Mouse (Mus musculus): ENCODE measurements at regions not wholly inside any gene's neighbourhood (a gene's known extent, or its start where the extent isn't known, plus 50 kb on each side); places are given as distances from the start of the nearest gene placed in this dataset.

DNA sequence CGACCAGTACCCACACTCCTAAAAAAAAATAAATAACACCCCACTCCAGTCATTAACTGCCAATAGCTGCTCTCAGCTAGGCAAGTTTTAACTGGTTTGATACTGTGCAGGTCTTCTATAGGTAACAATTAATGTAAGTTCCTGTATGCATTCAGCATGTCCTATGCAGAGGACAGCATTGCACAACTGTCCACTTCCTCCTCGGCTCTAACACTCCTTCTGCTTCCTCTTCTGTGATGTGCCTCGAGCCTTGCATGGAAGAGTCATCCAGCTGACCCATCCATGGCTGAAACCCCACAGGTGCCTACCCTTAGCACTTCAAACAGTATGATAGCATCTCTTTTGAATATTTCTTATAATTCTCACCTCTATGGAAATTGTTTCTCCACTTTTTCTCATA, 449.4 kb upstream of the Rag2 start:
- no peak for DNase-seq (ENCODE audit: low read depth, low spot score)

DNA sequence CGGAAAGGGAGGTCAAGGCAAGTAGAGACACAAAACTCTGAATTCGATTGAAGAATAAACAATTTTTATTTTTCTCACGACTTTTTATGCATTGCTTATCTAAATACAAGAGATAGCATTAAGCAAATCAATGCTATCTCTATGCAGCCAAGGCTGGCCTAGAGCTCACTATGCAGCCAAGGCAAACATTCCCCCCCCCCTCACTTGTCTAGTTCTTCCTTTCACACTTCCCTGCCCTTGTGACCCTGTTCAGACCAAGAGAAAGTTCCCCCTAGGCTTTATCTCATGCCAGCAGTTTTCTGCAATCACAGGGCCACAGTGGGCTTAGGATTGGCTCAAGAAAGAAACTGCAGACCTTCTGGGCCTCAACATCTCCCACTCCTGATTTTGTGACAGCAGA, 417.9 kb upstream of the Rag2 start:
- no peak for DNase-seq (ENCODE audit: low read depth, low spot score)

DNA sequence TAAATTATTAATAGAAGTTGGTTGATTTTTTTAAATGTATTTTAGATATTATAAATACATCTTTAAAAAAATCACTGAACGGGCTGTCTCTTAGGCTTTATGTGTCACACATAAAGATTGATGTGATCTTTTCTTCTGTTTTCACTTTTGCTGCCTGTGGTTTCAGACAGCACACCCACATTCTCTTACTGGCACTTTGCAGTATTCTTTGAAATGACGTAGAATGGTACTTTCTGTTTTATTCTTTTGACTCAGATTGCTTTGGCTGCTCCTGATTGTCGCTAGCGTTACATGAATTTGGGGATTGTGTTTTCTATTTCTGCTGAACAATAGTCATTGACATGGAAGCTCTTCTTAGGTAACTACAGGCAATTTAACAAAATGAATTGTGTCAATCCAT, 415.4 kb upstream of the Rag2 start:
- DNase-seq (ENCODE audit: low read depth, low spot score), result peak; percentile 1

DNA sequence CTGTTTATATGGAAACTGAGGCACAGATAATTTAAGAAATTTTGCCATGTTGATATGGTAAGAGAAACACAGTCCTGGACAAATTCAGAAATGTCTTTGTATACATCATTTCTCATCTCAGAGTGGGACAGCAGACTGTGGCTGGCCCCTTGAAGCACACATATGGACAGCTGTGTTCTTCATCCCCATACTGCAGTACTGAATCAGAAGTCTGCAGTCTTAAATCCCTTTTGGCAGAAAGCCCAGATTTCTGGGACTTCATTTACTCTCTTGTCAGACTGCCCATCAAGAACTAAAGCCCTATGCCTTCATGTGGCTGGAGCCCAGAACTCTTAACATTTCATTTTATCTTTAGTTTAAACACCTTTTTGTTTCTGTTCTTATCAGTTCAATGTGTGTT, 403.8 kb upstream of the Rag2 start:
- DNase-seq (ENCODE audit: low read depth, low spot score), result no peak

DNA sequence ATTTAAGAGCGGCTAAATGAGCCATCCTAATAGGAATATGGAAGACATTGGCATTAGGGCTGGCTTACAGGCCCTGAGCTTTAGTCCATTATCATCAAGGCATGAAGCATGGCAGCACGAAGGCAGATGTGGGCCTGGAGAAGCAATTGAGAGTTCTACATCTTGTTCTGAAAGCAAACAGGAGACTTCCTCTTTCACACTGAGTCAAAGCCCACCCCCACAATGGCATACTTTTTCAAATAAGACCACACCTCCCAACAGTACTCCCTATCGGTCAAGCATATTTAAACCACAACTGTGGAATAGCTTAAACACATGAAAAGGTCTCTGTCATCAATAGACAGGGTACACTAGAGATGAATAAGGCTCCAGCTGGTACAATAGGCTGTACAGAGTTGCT, 381.5 kb upstream of the Rag2 start:
- DNase-seq (ENCODE audit: low read depth, low spot score), result no peak

DNA sequence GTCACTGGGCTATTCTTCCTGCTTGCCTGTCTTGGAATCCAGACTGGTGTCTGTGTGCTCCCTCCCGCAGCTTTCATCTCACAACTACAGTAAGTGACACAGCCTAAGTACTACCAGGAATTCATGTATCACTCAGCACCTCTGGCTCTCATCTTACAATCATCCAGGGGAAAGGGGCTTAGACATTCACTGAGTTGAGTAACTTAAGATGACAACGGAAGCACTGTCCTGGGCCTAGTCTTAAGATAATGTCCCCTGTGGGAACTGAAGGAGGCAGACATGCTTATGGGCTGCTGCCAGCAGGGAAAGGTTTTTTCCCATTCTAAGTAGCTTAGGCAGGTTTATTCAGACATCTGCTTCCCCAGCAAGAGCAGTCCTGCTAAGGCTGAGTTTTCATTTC, 377.4 kb upstream of the Rag2 start:
- no peak for DNase-seq (ENCODE audit: low read depth, low spot score)

DNA sequence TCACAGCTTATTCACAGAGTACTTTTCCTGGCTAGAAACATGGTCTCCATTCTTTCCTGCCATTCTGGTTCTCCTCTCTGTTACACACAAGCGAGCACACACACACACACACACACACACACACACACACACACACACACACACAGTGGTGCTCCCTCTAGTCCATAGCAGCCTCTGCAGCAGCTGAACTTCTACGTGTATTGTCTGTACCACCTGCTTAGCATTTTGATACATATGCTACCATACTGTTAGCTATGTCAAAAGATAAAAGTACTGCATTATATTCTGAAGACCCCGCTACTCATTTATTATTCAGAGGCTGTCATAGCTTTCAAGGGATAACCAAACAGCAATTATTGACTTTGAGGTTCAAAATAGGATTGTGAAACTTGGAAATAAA, 372.3 kb upstream of the Rag2 start:
- DNase-seq (ENCODE audit: low read depth, low spot score), result no peak

DNA sequence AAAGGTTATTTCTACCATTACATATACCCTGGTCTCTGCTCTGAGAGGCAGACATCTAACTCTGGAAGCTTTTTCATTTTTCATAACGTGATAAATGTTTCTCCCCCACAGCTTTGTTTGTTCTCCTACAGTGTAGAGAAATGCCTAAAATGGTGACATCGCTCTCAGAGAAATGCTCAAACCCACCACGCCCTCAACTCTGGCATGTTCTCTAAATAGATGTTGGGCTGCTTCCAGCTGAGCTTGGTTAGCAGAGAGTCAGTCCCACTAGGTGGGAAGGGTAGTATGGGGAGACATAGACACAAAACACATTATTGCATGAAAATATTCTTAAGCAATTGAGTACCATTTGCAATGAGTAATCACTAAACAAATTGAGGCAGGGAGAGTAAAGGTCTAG, 368.1 kb upstream of the Rag2 start:
- DNase-seq (ENCODE audit: low read depth, low spot score), result no peak

DNA sequence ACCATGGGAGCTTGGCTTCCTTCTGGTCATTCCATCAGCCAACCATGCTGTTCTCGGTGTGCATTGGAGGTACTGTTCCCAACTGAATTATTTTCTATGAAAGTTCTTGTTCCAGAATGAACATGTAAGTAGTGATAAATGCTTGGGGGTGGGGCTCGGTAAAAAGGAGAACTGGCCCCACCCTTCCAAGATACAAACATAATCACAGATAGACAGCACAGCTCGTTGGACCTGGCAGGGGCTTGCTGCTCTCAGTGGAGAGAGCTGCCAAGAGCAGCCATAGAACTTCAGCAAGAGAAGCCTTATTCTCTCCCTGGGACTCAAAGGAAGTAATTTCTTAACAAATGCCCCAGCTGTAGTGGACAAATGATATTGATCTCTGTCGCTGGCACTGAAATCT, 360.6 kb upstream of the Rag2 start:
- DNase-seq (ENCODE audit: low read depth, low spot score), result no peak

DNA sequence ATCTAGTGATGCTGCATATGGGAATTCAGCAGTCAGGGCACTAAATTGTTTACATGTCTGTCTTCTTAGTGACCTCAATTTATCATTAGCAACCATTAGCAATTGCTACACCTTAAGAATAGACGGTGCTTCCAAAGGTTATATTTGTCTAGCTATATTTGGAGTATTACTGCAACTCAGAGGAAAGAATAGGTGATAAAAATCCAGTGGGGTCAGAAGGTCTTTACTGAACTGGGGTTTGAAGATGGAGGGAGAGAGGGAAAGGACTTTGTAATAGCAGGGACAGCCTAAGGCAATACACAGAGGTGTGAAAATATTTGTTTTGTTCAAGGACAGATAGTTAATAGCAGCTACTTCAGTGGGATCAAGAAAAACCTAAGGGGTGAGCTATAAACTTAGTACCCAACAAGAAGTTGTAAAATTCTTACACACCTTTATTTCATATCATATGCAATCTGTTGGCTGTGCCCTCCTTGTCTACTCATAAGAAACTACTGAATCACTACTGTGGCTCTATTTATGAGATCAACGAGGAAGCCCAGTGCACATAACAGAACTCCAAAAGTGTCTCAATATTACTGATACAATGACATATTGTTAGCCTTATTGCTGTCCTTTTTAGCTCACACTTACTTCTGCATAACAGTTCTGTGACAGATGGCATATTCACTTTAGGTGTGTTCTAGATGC, 357.7 kb upstream of the Rag2 start:
- no peak for DNase-seq (ENCODE audit: low read depth, low spot score)

DNA sequence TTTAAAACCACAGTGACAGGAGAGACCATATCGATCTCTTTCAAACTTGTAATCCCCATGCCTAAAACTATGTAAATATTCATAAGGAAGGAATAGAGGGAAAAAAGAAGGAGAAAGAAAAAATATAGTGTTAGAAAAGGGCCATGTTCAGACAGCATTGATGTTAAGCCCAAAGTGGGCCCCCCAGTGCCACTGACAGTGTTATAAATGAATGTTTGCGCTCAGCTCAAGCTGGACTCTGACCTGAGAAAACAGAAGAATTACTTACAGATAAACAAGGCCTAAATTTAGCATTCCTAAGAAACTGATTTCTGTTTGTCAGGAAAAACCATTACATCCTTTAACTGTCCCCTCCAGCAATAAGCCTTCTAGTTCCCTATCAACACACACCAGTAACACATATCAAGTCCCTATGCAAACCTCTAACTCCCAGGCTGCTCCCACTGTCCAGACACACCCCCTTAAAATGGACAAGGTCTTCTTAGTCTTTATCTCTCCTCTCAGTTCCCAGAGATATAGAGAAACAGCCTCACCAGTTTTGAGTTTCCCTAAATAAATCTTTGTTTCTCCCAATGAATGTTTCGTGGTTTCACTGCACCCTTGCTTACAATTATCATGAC, 350.4 kb upstream of the Rag2 start:
- no peak for DNase-seq (ENCODE audit: low read depth, low spot score)

DNA sequence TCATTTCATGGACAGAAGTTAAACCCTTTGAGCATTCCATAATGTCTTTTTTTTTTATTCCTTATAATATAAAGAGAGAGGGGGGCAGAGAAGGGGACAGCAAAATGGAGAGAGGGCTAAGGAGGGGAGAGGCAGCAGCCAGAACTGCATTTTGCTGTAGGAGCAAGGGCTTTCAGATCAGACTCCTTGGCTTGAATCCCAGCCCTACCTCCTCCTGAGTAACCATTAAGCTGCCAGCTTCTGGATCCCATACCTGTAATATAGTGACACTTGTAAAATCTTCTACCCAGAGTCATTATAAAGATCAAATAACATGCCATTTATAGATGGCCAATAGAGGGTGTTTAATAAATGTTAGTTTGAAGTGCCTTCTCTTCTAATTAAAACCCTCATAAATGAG, 339.6 kb upstream of the Rag2 start:
- DNase-seq (ENCODE audit: low read depth, low spot score), result no peak

DNA sequence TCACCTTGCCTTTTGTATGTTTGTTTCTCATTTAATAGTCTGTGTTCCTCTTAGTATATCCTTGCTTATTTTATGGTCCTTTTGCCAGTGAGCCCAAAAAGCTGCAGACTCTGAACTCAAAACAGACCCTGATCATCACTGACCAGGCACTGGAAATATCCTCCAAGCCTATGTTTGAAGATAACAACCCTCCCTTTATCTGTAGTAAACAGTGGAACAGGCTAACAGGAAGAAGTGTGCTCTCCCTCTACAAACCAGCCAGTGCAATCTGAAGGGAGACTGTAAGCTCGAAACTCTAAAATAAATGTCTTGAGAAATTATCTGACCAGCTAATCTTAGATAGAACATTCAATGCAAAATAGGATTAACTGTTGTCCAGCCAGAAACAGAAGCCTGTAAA, 336.4 kb upstream of the Rag2 start:
- no peak for DNase-seq (ENCODE audit: low read depth, low spot score)

DNA sequence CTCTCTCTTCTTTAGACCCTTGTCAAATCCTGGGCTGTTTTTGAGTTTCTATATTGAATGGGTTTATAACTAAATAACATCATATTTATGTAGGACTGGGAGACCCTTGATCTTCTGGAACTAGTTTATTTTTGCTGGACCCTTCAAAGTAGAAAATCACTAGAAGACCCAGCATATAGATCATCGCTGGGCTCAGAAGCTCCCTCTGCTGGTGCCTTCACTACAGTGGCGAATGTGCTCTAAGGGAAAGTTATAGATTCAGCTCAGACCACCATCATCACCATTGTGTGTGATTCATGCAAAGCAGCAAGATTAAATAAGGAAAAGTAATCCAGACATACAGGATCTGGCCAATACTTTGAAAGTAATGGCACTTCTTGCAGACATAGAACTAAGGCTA, 335.4 kb upstream of the Rag2 start:
- DNase-seq (ENCODE audit: low read depth, low spot score), result peak; percentile 2

DNA sequence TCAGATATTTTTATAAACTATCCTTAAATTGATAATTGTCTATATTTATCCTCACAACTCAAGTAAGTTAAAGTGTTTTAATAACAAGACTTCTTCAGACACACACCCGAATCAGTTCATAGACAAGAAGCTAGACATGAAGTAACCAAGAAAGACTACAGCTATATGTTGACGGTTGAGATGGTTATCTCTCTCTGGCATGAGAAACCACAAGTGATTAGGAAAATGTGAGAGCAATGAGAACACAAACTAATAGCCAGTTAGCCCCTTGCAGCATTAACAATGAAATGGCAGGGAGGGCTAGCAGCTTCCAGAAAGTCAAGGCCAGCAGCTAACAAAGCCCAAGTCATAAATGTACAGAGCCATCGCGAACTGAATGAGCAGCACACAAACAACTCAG, 333.8 kb upstream of the Rag2 start:
- no peak for DNase-seq (ENCODE audit: low read depth, low spot score)

DNA sequence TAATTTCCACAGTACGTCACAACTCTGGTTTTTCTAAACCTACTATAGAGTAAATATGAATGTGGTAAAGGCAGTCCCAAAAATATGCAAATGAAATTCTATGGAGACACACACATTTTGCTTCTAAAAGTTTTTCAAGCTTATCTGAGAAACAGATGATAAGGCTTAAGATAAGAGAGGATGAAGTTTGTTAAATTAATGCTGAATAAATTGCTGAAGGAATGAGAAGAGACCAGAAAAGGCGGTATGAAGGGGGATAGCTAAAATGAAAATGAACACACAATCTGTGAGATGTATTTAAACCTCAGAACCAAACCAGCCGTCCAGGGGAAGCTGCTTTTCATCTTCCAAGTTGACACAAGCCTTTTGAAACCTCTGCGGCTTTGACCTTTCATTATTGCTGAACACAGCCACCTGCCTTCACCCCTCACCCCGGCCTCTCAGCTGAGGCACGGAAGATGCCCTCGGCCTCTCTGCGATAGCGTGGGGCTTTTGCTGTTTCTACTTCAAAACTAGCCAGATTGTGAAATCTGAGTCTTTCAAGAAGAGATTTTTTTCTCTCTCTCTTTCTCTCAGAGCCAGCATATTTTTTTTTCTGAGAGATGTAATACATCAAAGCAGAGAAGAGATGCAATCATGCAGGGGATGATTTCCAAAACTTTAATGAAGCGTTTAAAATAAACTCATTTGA, 328.7 kb upstream of the Rag2 start:
- no peak for DNase-seq (ENCODE audit: low read depth, low spot score)

DNA sequence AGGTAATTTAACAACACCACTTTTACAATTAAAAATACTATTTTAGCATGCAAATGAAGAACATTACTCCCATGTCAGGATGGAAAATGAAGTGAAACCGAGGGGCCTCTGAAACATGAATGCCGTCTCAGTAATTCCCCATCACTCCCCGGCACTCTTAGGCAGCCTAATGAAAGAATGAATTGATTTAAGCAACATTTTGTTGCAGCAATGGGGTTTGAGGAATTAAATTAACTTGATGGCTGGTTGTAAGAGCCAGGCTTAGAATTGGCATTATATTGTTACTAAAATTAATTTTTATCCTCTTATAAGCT, 328.2 kb upstream of the Rag2 start:
- no peak for DNase-seq (ENCODE audit: low read depth, low spot score)

DNA sequence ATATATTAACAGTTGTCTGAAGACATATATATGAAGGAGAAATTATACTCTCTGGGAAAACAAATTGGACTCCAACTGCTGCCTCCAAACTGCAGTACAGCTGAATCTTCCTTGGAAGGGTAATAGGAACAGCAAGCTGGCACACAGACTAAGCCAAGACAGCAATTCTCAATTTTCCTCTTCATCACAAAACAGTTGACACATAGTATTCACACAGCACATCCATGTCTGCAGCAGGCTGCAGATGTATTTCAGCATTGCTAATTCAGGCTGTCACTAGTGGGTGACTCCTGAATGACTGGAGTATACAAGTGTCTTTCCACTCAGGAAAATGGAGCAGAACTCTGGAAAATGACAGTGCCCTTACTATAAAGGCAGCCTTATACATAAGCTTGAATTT, 327.7 kb upstream of the Rag2 start:
- DNase-seq (ENCODE audit: low read depth, low spot score), result no peak

DNA sequence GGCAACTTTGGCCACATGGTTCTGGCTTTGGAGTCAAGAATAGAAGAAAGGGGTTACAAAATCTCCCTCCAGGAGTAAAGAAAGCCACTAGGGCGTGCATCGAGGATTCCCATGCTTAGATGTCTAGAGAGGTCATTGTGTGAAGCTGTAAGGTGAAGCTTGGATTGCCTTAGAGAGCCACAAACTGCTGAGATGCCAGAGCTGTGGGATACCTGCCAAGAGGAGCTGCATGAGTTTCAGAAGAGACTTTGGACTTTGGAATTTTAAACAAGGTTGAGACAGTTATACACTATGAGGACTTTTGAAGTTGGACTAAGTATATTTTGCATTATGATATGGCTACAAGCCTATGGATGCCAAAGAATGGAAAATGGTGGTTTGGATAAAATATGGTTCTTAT, 325.4 kb upstream of the Rag2 start:
- no peak for DNase-seq (ENCODE audit: low read depth, low spot score)

DNA sequence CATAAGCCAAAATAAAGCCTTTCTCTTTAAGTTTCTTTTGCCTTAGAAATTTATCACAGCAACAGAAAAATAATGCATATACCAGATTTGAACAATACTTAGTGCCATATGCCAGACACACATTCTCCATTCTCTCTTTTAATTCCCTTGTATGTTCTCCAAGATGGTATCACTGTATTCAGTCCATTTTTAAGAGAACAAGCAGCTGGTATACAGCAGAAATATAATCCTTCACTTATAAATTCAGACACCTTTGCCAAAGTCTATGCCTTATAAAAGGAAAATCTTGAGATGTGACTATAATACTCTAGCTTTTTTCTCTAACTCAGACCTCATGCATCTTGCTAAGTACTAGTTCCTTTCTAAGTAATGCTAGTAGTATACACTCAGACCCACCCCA, 324.4 kb upstream of the Rag2 start:
- DNase-seq (ENCODE audit: low read depth, low spot score), result no peak

DNA sequence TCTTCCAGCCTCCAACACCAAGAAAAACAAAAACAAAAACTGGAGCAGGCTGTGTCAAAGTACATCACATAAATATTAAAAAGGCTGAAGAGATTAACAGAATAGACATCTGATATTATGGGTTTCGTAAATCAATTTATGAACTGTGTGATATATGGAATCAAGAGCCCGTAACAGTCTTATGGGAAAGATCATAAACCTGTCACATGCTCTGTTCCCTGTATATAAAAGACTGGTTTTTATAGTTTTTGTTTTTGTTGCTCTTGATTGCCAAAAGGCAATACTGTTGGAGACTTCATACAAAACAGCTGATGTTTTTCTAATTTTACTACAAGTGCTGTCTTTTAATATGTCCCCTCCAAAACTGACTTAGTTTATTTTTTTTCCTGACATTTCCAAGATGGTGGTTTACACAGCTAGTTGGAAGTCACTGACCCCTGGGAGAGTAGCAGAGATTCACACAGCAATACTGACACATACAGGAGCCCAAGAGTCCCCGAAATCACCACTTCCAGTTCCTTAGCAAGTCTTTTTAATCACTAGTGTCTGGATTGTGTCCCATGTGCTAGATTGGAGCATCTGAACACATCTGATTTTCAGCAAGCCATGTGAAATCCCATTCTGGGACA, 303.1 kb upstream of the Rag2 start:
- no peak for DNase-seq (ENCODE audit: low read depth, low spot score)

DNA sequence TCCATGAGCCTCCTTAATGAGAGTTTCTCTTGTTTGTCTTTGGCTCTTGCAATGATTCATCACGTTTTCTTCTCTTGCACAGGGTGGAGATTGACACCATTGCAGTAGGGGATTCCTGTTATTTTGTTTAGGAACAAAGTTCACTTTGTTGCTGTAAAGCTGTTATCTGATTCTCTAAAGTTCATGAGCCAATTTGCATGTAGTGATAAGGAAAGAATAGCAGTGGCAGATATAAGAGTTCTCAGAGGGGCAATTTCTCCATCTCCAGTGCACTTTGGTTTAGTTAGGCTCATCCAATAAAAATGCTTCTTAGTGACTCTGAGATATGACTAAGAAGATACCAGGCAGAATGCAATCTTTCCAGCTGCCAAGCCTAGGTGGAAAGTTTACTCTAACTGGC, 267.8 kb upstream of the Rag2 start:
- no peak for DNase-seq (ENCODE audit: low read depth, low spot score)

DNA sequence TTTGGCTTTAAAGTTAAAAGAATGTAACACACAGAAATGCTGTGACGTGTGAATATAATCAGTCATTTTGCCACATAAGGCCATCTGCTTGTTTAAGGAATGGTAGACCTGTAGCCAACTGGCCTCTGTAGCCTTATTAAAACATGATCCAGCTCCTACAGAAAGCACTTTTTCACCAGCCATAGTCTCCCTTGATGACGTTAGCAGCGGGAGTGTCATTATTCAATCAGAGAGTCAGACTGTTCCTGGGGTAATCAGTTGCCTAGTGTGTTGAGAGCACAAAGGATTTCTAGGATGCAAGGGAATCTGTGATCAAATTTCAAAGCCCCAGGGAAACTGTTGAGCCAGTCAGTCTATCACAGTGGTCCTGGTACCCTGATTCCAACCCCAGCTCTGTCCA, 260.3 kb upstream of the Rag2 start:
- no peak for DNase-seq (ENCODE audit: low read depth, low spot score)
